Mouse (Mus musculus): ENCODE results near the gene Hjurp.

GRCm38 (mm10) chr1:88229986-88230385 lies 47.4 kb downstream of the Hjurp start:
- no peak for TF ChIP-seq CTCF (conservative IDR thresholded peaks at IDR 0.05 in 1 of 2, IDR thresholded peaks at IDR 0.05 in 1 of 2; ENCODE audit: low read depth in 2 of 2, low read length in 2 of 2)
- TF ChIP-seq POLR2A (IDR thresholded peaks at IDR 0.05; ENCODE audit: low read depth, low read length), result no peak
- TF ChIP-seq USF1 (IDR thresholded peaks at IDR 0.05; ENCODE audit: low read depth, low read length), result no peak
- TF ChIP-seq MYC (IDR thresholded peaks at IDR 0.05; ENCODE audit: low read depth, low read length), result no peak
- TF ChIP-seq EP300 (IDR thresholded peaks at IDR 0.05; ENCODE audit: low read length), result no peak
- no peak for TF ChIP-seq ZKSCAN1 (IDR thresholded peaks at IDR 0.05; ENCODE audit: borderline replicate concordance, low read depth, low read length)
- no peak for TF ChIP-seq HCFC1 (IDR thresholded peaks at IDR 0.05; ENCODE audit: low read depth, low read length)
- TF ChIP-seq USF2 (conservative IDR thresholded peaks at IDR 0.05; ENCODE audit: low read depth, low read length), result no peak
- no peak for TF ChIP-seq NELFE (IDR thresholded peaks at IDR 0.05; ENCODE audit: low read depth, low read length)
- TF ChIP-seq MAFK (IDR thresholded peaks at IDR 0.05; ENCODE audit: insufficient replicate concordance, low read length), result no peak
